Mouse (Mus musculus): ENCODE data around the gene Tceal7.
"Not testable (repeated sequence)": the region's sequence is repeated elsewhere in the genome, so short reads cannot be mapped to it uniquely, and the experiment has no call there.

The Tceal7 gene

GRCm38 (mm10) chrX:136245521-136246071 is 31.0 kb downstream of the Tceal7 start:
- peak in 1 of 2 experiments; percentile 3 for DNase-seq (ENCODE audit: low spot score in 2 of 2)

GRCm38 (mm10) chrX:136248811-136249210 is 34.2 kb downstream of the Tceal7 start:
- DNase-seq (ENCODE audit: low spot score in 2 of 2), result no peak

- no peak for DNase-seq (ENCODE audit: low spot score in 2 of 2)
Observed at GRCm38 (mm10) chrX:136249671-136250070, 35.1 kb downstream of the Tceal7 start.

GRCm38 (mm10) chrX:136252023-136252729 is 37.6 kb downstream of the Tceal7 start:
- no peak for DNase-seq (ENCODE audit: low spot score in 2 of 2)

- DNase-seq (ENCODE audit: low spot score in 2 of 2), result no peak
Observed at GRCm38 (mm10) chrX:136267720-136268119, 53.1 kb downstream of the Tceal7 start.

- no peak for DNase-seq (ENCODE audit: low spot score in 2 of 2)
Observed at GRCm38 (mm10) chrX:136268173-136268572, 53.6 kb downstream of the Tceal7 start.

GRCm38 (mm10) chrX:136269743-136270392 is 55.3 kb downstream of the Tceal7 start, which contains the start of gene Bex3:
Gene Bex3 (plus strand): TSS chrX:136270253.
- DNase-seq (ENCODE audit: low spot score in 2 of 2), result peak in 1 of 2 experiments; percentile 6

- DNase-seq (ENCODE audit: low spot score in 2 of 2), result not testable (repeated sequence)
Observed at GRCm38 (mm10) chrX:136270393-136271111, 56.0 kb downstream of the Tceal7 start.

GRCm38 (mm10) chrX:136274542-136274941 is 60.0 kb downstream of the Tceal7 start:
- no peak for DNase-seq (ENCODE audit: low spot score in 2 of 2)

GRCm38 (mm10) chrX:136275386-136275785 is 60.8 kb downstream of the Tceal7 start:
- no peak for DNase-seq (ENCODE audit: low spot score in 2 of 2)
